Mouse (Mus musculus): ENCODE results near the gene Ube2n. TPM values are rescaled to one million over a fixed set of nuclear protein-coding genes. Genes with fewer than 3 reads are reported as not detected.
A peak's percentile ranks its signal among the peaks of the same experiment; 100 is the strongest.

Gene Ube2n
- polyA plus RNA-seq, 1 experiment from 2014 or later, result 482 TPM

- no peaks in the 10 kb centered on the region for H3K9me3 ChIP-seq (replicated peaks)
- H3K4me2 ChIP-seq, result no peak overlapping the region
- H3K27me3 ChIP-seq, result no peaks in the 10 kb centered on the region
- H3K9ac ChIP-seq, result no peak overlapping the region; the same call in 1 of the 2 replicates
- H3K4me3 ChIP-seq, result no peak overlapping the region
- no peak for ATAC-seq
- 46% methylated on average over 2 of the region's 2 CpGs for WGBS
- H3K36me3 ChIP-seq (ENCODE audit: poor library complexity, severe bottlenecking), result no peaks in the 10 kb centered on the region
- H3K27ac ChIP-seq, result no peak overlapping the region
- peaks cover 28% of the 10 kb centered on the region for H3K4me1 ChIP-seq
Observed at GRCm38 (mm10) chr10:95530551-95531121, 15.7 kb downstream of the Ube2n start.

- no peaks in the 10 kb centered on the region for H3K9me3 ChIP-seq (replicated peaks)
- no peak overlapping the region for H3K4me2 ChIP-seq
- 93% methylated on average over 5 of the region's 5 CpGs for WGBS
- no peaks in the 10 kb centered on the region for H3K27me3 ChIP-seq
- peaks cover 28% of the 10 kb centered on the region for H3K4me1 ChIP-seq
- no peak overlapping the region for H3K27ac ChIP-seq
- no peak overlapping the region for H3K9ac ChIP-seq
- ATAC-seq, result no peak
- no peak overlapping the region for H3K4me3 ChIP-seq
- H3K36me3 ChIP-seq (ENCODE audit: poor library complexity, severe bottlenecking), result no peaks in the 10 kb centered on the region
Observed at GRCm38 (mm10) chr10:95532916-95533315, 18.0 kb downstream of the Ube2n start.

GRCm38 (mm10) chr10:95533382-95533781 is 18.4 kb downstream of the Ube2n start:
- Histone ChIP-seq H3K9ac (no peak overlapping the region), H3K4me2 (no peak overlapping the region), H3K27me3 (no peaks in the 10 kb centered on the region), H3K4me3 (no peak overlapping the region), H3K36me3 (ENCODE audit: poor library complexity, severe bottlenecking) (no peaks in the 10 kb centered on the region), H3K9me3 (replicated peaks) (no peaks in the 10 kb centered on the region), H3K4me1 (peaks cover 26% of the 10 kb centered on the region), H3K27ac (no peak overlapping the region)
- ATAC-seq, result no peak
- 94% methylated on average over 7 of the region's 7 CpGs for WGBS

GRCm38 (mm10) chr10:95535399-95536221 is 20.7 kb downstream of the Ube2n start:
- H3K4me1 ChIP-seq, result peaks cover 10% of the 10 kb centered on the region
- H3K27me3 ChIP-seq, result no peaks in the 10 kb centered on the region
- H3K9me3 ChIP-seq (replicated peaks), result no peaks in the 10 kb centered on the region
- WGBS, result 86% methylated on average over 8 of the region's 8 CpGs
- H3K4me2 ChIP-seq, result no peak overlapping the region
- no peak overlapping the region for H3K9ac ChIP-seq
- H3K27ac ChIP-seq, result no peak overlapping the region
- no peak overlapping the region for H3K4me3 ChIP-seq
- ATAC-seq, result no peak
- H3K36me3 ChIP-seq (ENCODE audit: poor library complexity, severe bottlenecking), result no peaks in the 10 kb centered on the region

GRCm38 (mm10) chr10:95536222-95536541 is 21.2 kb downstream of the Ube2n start:
- no peak for ATAC-seq
- no peaks in the 10 kb centered on the region for H3K27me3 ChIP-seq

GRCm38 (mm10) chr10:95539260-95539659 is 24.3 kb downstream of the Ube2n start:
- peaks cover 10% of the 10 kb centered on the region for H3K36me3 ChIP-seq (ENCODE audit: poor library complexity, severe bottlenecking)
- no peaks in the 10 kb centered on the region for H3K27me3 ChIP-seq
- no peak overlapping the region for H3K4me2 ChIP-seq
- H3K4me1 ChIP-seq, result no peaks in the 10 kb centered on the region
- no peak overlapping the region for H3K4me3 ChIP-seq
- H3K27ac ChIP-seq, result no peak overlapping the region
- no peak for ATAC-seq
- no peaks in the 10 kb centered on the region for H3K9me3 ChIP-seq (replicated peaks)
- H3K9ac ChIP-seq, result no peak overlapping the region
- 86% methylated on average over 3 of the region's 3 CpGs for WGBS

More at GRCm38 (mm10) chr10:95536222-95536541, 21.2 kb downstream of the Ube2n start:
- no peaks in the 10 kb centered on the region for H3K9me3 ChIP-seq (replicated peaks)
- no peak overlapping the region for H3K4me3 ChIP-seq
- no peak overlapping the region for H3K9ac ChIP-seq
- WGBS, result 84% methylated on average over 6 of the region's 6 CpGs
- H3K4me1 ChIP-seq, result peaks cover 5% of the 10 kb centered on the region
- H3K4me2 ChIP-seq, result no peak overlapping the region
- H3K27ac ChIP-seq, result no peak overlapping the region
- H3K36me3 ChIP-seq (ENCODE audit: poor library complexity, severe bottlenecking), result no peaks in the 10 kb centered on the region

- H3K27ac ChIP-seq, result no peak overlapping the region
- ATAC-seq, result no peak
- WGBS, result 90% methylated on average over 3 of the region's 3 CpGs
- H3K9ac ChIP-seq, result no peak overlapping the region
- H3K4me1 ChIP-seq, result 0 out of 2 replicates have a peak, but pooled peaks cover 5% of the 10 kb centered on the region
- no peak overlapping the region for H3K4me2 ChIP-seq
- H3K27me3 ChIP-seq, result no peaks in the 10 kb centered on the region
- H3K36me3 ChIP-seq (ENCODE audit: poor library complexity, severe bottlenecking), result peaks cover 16% of the 10 kb centered on the region
- H3K9me3 ChIP-seq (replicated peaks), result no peaks in the 10 kb centered on the region
- no peak overlapping the region for H3K4me3 ChIP-seq
Observed at GRCm38 (mm10) chr10:95539841-95540240, 24.9 kb downstream of the Ube2n start.

GRCm38 (mm10) chr10:95542916-95543315 is 28.0 kb downstream of the Ube2n start:
- ATAC-seq, result no peak
- Histone ChIP-seq H3K4me2 (no peak overlapping the region), H3K9ac (no peak overlapping the region), H3K9me3 (replicated peaks) (no peaks in the 10 kb centered on the region), H3K4me1 (0 out of 2 replicates have a peak, but pooled peaks cover 5% of the 10 kb centered on the region), H3K27ac (no peak overlapping the region), H3K27me3 (no peaks in the 10 kb centered on the region), H3K4me3 (no peak overlapping the region), H3K36me3 (ENCODE audit: poor library complexity, severe bottlenecking) (peaks cover 41% of the 10 kb centered on the region)
- 94% methylated on average over 4 of the region's 4 CpGs for WGBS

- Histone ChIP-seq H3K27ac (no peak overlapping the region), H3K36me3 (ENCODE audit: poor library complexity, severe bottlenecking) (peaks cover 46% of the 10 kb centered on the region), H3K4me3 (no peak overlapping the region), H3K9ac (no peak overlapping the region), H3K27me3 (no peaks in the 10 kb centered on the region), H3K9me3 (replicated peaks) (no peaks in the 10 kb centered on the region), H3K4me1 (0 out of 2 replicates have a peak, but pooled peaks cover 5% of the 10 kb centered on the region), H3K4me2 (no peak overlapping the region)
- ATAC-seq, result no peak
- WGBS, result 94% methylated on average over 2 of the region's 2 CpGs
Observed at GRCm38 (mm10) chr10:95543377-95543776, 28.4 kb downstream of the Ube2n start.

- Histone ChIP-seq H3K9me3 (replicated peaks) (no peaks in the 10 kb centered on the region), H3K36me3 (ENCODE audit: poor library complexity, severe bottlenecking) (peaks cover 49% of the 10 kb centered on the region), H3K4me1 (0 out of 2 replicates have a peak, but pooled peaks cover 5% of the 10 kb centered on the region), H3K4me2 (no peak overlapping the region), H3K9ac (no peak overlapping the region), H3K27me3 (no peaks in the 10 kb centered on the region), H3K27ac (no peak overlapping the region), H3K4me3 (no peak overlapping the region)
- no peak for ATAC-seq
Observed at GRCm38 (mm10) chr10:95544004-95544403, 29.1 kb downstream of the Ube2n start.

GRCm38 (mm10) chr10:95544651-95545050 is 29.7 kb downstream of the Ube2n start:
- ATAC-seq, result no peak
- H3K4me1 ChIP-seq, result 0 out of 2 replicates have a peak, but pooled peaks cover 5% of the 10 kb centered on the region
- H3K9ac ChIP-seq, result no peak overlapping the region
- H3K9me3 ChIP-seq (replicated peaks), result no peaks in the 10 kb centered on the region
- H3K27me3 ChIP-seq, result no peaks in the 10 kb centered on the region
- no peak overlapping the region for H3K4me2 ChIP-seq
- peaks cover 56% of the 10 kb centered on the region for H3K36me3 ChIP-seq (ENCODE audit: poor library complexity, severe bottlenecking)
- H3K4me3 ChIP-seq, result no peak overlapping the region
- WGBS, result 58% methylated on average over 2 of the region's 2 CpGs
- H3K27ac ChIP-seq, result no peak overlapping the region; the same call in 1 of the 2 replicates

GRCm38 (mm10) chr10:95545051-95545450 is 30.1 kb downstream of the Ube2n start:
- H3K4me3 ChIP-seq, result no peak overlapping the region
- no peak overlapping the region for H3K9ac ChIP-seq
- H3K9me3 ChIP-seq (replicated peaks), result no peaks in the 10 kb centered on the region
- 0 out of 2 replicates have a peak, but pooled peaks cover 5% of the 10 kb centered on the region for H3K4me1 ChIP-seq
- no peak overlapping the region; the same call in 1 of the 2 replicates for H3K27ac ChIP-seq
- 84% methylated on average over 4 of the region's 4 CpGs for WGBS
- 0 out of 2 replicates have a peak, but pooled peaks have one; percentile 48 for ATAC-seq
- no peaks in the 10 kb centered on the region for H3K27me3 ChIP-seq
- peaks cover 60% of the 10 kb centered on the region for H3K36me3 ChIP-seq (ENCODE audit: poor library complexity, severe bottlenecking)
- no peak overlapping the region for H3K4me2 ChIP-seq

All from forebrain, embryonic 13.5 days (tissue).